Comparison of ENCODE assay signal across 26 mouse cellular contexts in genomic region chr11:81625199-81625598, GRCm38 (mm10).
DNase-seq lines count a peak whose midpoint lies in the region; ATAC-seq and TF ChIP-seq lines count a peak whose summit lies in the region.
"Had no signal": no experiment of that assay in that cellular context is flagged by ENCODE, and none has a peak within 500 bp of the region (broad histone marks: within the 10 kb centered on the region; RNA-seq: fewer than 3 reads in every experiment).

No protein-coding gene starts in this region.

- 0 out of 2 replicates have a peak, but pooled peaks have one; percentile 15 for TF ChIP-seq CTCF in lung, embryonic 14.5 days (IDR thresholded peaks at IDR 0.05; ENCODE audit: low read depth)
- TF ChIP-seq CTCF in lung, adult 2 months (IDR thresholded peaks at IDR 0.05; ENCODE audit: insufficient read depth, low read length), result no peak
- TF ChIP-seq CTCF in cortical plate, adult 2 months (IDR thresholded peaks at IDR 0.05; ENCODE audit: extremely low read depth, insufficient read depth, low read length), result peak; percentile 20; the same call in 1 of the 2 replicates

- H3K4me3 ChIP-seq in embryonic facial prominence, embryonic 14.5 days (ENCODE audit: low read depth, low read length), result no peak overlapping the region
- no peak overlapping the region for H3K4me3 ChIP-seq in embryonic facial prominence, embryonic 10.5 days
- H3K4me3 ChIP-seq in hindbrain, embryonic 16.5 days (ENCODE audit: low read length), result no peak overlapping the region
- H3K4me3 ChIP-seq in hindbrain, embryonic 12.5 days, result no peak overlapping the region
- H3K4me3 ChIP-seq in lung, embryonic 14.5 days (ENCODE audit: low read depth, low read length), result no peak overlapping the region
- no peak overlapping the region for H3K4me3 ChIP-seq in lung, adult 2 months (replicated peaks; ENCODE audit: extremely low read depth, low read depth, low read length)
- H3K4me3 ChIP-seq in cortical plate, adult 2 months (ENCODE audit: insufficient read depth, low read length), result no peak overlapping the region
- H3K4me3 ChIP-seq: embryonic facial prominence, embryonic 12.5 days; erythroblast, embryonic 14.5 days; forebrain, embryonic 12.5 days; gastrocnemius, adult 2 months; heart, embryonic 10.5 days; heart, embryonic 13.5 days; hindbrain, embryonic 13.5 days had no signal

- H3K9ac ChIP-seq in embryonic facial prominence, embryonic 14.5 days (ENCODE audit: low read depth, low read length), result no peak overlapping the region
- no peak overlapping the region for H3K9ac ChIP-seq in hindbrain, embryonic 16.5 days (ENCODE audit: low read depth, low read length)
- H3K9ac ChIP-seq in hindbrain, embryonic 12.5 days, result no peak overlapping the region
- H3K9ac ChIP-seq in lung, embryonic 14.5 days, result no peak overlapping the region
- H3K9ac ChIP-seq: embryonic facial prominence, embryonic 12.5 days; forebrain, embryonic 12.5 days; heart, embryonic 13.5 days; hindbrain, embryonic 13.5 days had no signal

- TF ChIP-seq POLR2A in lung, adult 2 months (IDR thresholded peaks at IDR 0.05; ENCODE audit: borderline replicate concordance, extremely low read depth, low read depth, low read length), result no peak
- no peak for TF ChIP-seq POLR2A in cortical plate, adult 2 months (IDR thresholded peaks at IDR 0.05; ENCODE audit: extremely low read depth, insufficient read depth, low read length)

- no peak overlapping the region for H3K4me2 ChIP-seq in embryonic facial prominence, embryonic 14.5 days (ENCODE audit: low read depth, low read length)
- no peak overlapping the region for H3K4me2 ChIP-seq in hindbrain, embryonic 16.5 days (ENCODE audit: low read length)
- H3K4me2 ChIP-seq in hindbrain, embryonic 12.5 days (replicated peaks), result no peak overlapping the region
- H3K4me2 ChIP-seq in lung, embryonic 14.5 days, result no peak overlapping the region
- H3K4me2 ChIP-seq: embryonic facial prominence, embryonic 12.5 days; forebrain, embryonic 12.5 days; heart, embryonic 13.5 days; hindbrain, embryonic 13.5 days had no signal

- no peaks in the 10 kb centered on the region for H3K27me3 ChIP-seq in embryonic facial prominence, embryonic 14.5 days (replicated peaks; ENCODE audit: control insufficient read depth, insufficient read depth, low read length)
- no peaks in the 10 kb centered on the region for H3K27me3 ChIP-seq in embryonic facial prominence, embryonic 10.5 days (replicated peaks; ENCODE audit: low read depth, poor library complexity, severe bottlenecking)
- no peaks in the 10 kb centered on the region for H3K27me3 ChIP-seq in hindbrain, embryonic 16.5 days (replicated peaks; ENCODE audit: control insufficient read depth, insufficient read depth, low read length)
- H3K27me3 ChIP-seq in hindbrain, embryonic 12.5 days, result no peaks in the 10 kb centered on the region
- H3K27me3 ChIP-seq in lung, embryonic 14.5 days (ENCODE audit: insufficient read depth, low read length), result no peaks in the 10 kb centered on the region
- H3K27me3 ChIP-seq: embryonic facial prominence, embryonic 12.5 days; forebrain, embryonic 12.5 days; heart, embryonic 13.5 days; hindbrain, embryonic 13.5 days had no signal

- no peak for ATAC-seq in embryonic facial prominence, embryonic 14.5 days (ENCODE audit: low read depth)
- ATAC-seq in hindbrain, embryonic 16.5 days, result 0 out of 2 replicates have a peak, but pooled peaks have one; percentile 27
- ATAC-seq in hindbrain, embryonic 12.5 days (ENCODE audit: low FRiP score), result no peak
- no peak for ATAC-seq in lung, embryonic 14.5 days (ENCODE audit: insufficient read depth)
- ATAC-seq: activated CD4-positive, CD25-positive, alpha-beta regulatory T cell, adult 4 months; forebrain, embryonic 16.5 days had no signal

- H3K4me1 ChIP-seq in embryonic facial prominence, embryonic 14.5 days (ENCODE audit: control insufficient read depth, insufficient read depth, low read length), result no peaks in the 10 kb centered on the region
- H3K4me1 ChIP-seq in embryonic facial prominence, embryonic 10.5 days, result no peaks in the 10 kb centered on the region
- H3K4me1 ChIP-seq in hindbrain, embryonic 16.5 days (ENCODE audit: control insufficient read depth, insufficient read depth, low read depth, low read length), result no peaks in the 10 kb centered on the region
- no peaks in the 10 kb centered on the region for H3K4me1 ChIP-seq in hindbrain, embryonic 12.5 days
- H3K4me1 ChIP-seq in lung, embryonic 14.5 days (ENCODE audit: insufficient read depth), result no peaks in the 10 kb centered on the region
- H3K4me1 ChIP-seq in lung, adult 2 months (ENCODE audit: control insufficient read depth, insufficient read depth, low read length), result no peaks in the 10 kb centered on the region
- no peaks in the 10 kb centered on the region; the same call in 1 of the 2 replicates for H3K4me1 ChIP-seq in cortical plate, adult 2 months (ENCODE audit: control insufficient read depth, insufficient read depth, low read length)
- H3K4me1 ChIP-seq: embryonic facial prominence, embryonic 12.5 days; forebrain, embryonic 12.5 days; heart, embryonic 10.5 days; heart, embryonic 13.5 days; hindbrain, embryonic 13.5 days had no signal

- DNase-seq in embryonic facial prominence, embryonic 14.5 days (ENCODE audit: low spot score), result peak; percentile 11
- DNase-seq in embryonic facial prominence, embryonic 10.5 days (ENCODE audit: low spot score), result no peak
- peak; percentile 34 for DNase-seq in lung, embryonic 14.5 days
- no peak for DNase-seq in lung, adult 2 months
- DNase-seq: adrenal gland, adult 8-10 months; adrenal gland, postnatal 25 days; cerebellum, adult 11-12 months; cerebellum, adult 8-10 months; cerebellum, postnatal 10 days; cerebellum, postnatal 36 days; gastrocnemius, adult 2 months; gastrocnemius, postnatal 14 days; heart, adult 18-20 months; heart, postnatal 14 days; heart, postnatal 4 days had no signal

- H3K9me3 ChIP-seq in embryonic facial prominence, embryonic 14.5 days (ENCODE audit: control insufficient read depth, low read length), result no peaks in the 10 kb centered on the region
- no peaks in the 10 kb centered on the region; the same call in 1 of the 2 replicates for H3K9me3 ChIP-seq in embryonic facial prominence, embryonic 10.5 days
- H3K9me3 ChIP-seq in hindbrain, embryonic 16.5 days (ENCODE audit: control insufficient read depth, low read length), result no peaks in the 10 kb centered on the region
- no peaks in the 10 kb centered on the region for H3K9me3 ChIP-seq in hindbrain, embryonic 12.5 days (replicated peaks)
- no peaks in the 10 kb centered on the region for H3K9me3 ChIP-seq in lung, embryonic 14.5 days (ENCODE audit: low read depth, low read length)
- H3K9me3 ChIP-seq: embryonic facial prominence, embryonic 12.5 days; forebrain, embryonic 12.5 days; heart, embryonic 10.5 days; heart, embryonic 13.5 days; hindbrain, embryonic 13.5 days had no signal

- no peaks in the 10 kb centered on the region for H3K36me3 ChIP-seq in embryonic facial prominence, embryonic 14.5 days (ENCODE audit: control insufficient read depth, insufficient read depth, low read length)
- no peaks in the 10 kb centered on the region for H3K36me3 ChIP-seq in embryonic facial prominence, embryonic 10.5 days (replicated peaks)
- no peaks in the 10 kb centered on the region for H3K36me3 ChIP-seq in hindbrain, embryonic 16.5 days (ENCODE audit: control insufficient read depth, insufficient read depth, low read length)
- H3K36me3 ChIP-seq in hindbrain, embryonic 12.5 days, result no peaks in the 10 kb centered on the region
- no peaks in the 10 kb centered on the region for H3K36me3 ChIP-seq in lung, embryonic 14.5 days (ENCODE audit: insufficient read depth)
- H3K36me3 ChIP-seq: embryonic facial prominence, embryonic 12.5 days; forebrain, embryonic 12.5 days; heart, embryonic 10.5 days; heart, embryonic 13.5 days; hindbrain, embryonic 13.5 days had no signal

- H3K27ac ChIP-seq in embryonic facial prominence, embryonic 14.5 days (replicated peaks; ENCODE audit: low read depth, low read length), result no peak overlapping the region
- no peak overlapping the region for H3K27ac ChIP-seq in embryonic facial prominence, embryonic 10.5 days (replicated peaks)
- no peak overlapping the region for H3K27ac ChIP-seq in hindbrain, embryonic 16.5 days (ENCODE audit: low read depth, low read length)
- H3K27ac ChIP-seq in hindbrain, embryonic 12.5 days, result no peak overlapping the region
- H3K27ac ChIP-seq in lung, embryonic 14.5 days (ENCODE audit: low read depth), result no peak overlapping the region
- H3K27ac ChIP-seq in cortical plate, adult 2 months (ENCODE audit: insufficient read depth, low read length), result no peak overlapping the region
- H3K27ac ChIP-seq: embryonic facial prominence, embryonic 12.5 days; forebrain, embryonic 12.5 days; gastrocnemius, adult 2 months; heart, embryonic 10.5 days; heart, embryonic 13.5 days; hindbrain, embryonic 13.5 days had no signal

- WGBS in embryonic facial prominence, embryonic 14.5 days, result 43% methylated on average over 4 of the region's 4 CpGs
- 61% methylated on average over 4 of the region's 4 CpGs for WGBS in embryonic facial prominence, embryonic 10.5 days
- WGBS in hindbrain, embryonic 16.5 days, result 55% methylated on average over 4 of the region's 4 CpGs
- WGBS in hindbrain, embryonic 12.5 days, result 65% methylated on average over 4 of the region's 4 CpGs
- WGBS in lung, embryonic 14.5 days, result 40% methylated on average over 4 of the region's 4 CpGs
- WGBS in lung, adult 2 months, result 53% methylated on average over 4 of the region's 4 CpGs

Comparison
In these comparisons a context has a peak if more than half of its experiments do, and no peak if none do; other contexts are left out.
1. DNase-seq: peak in embryonic facial prominence, embryonic 14.5 days (single experiment) and lung, embryonic 14.5 days (single experiment); none in embryonic facial prominence, embryonic 10.5 days (single experiment) and lung, adult 2 months (single experiment).